Mouse (Mus musculus) hindbrain, embryonic 16.5 days (tissue): ENCODE measurements around the gene Mmp25. TPM values are rescaled to one million over a fixed set of nuclear protein-coding genes. Genes with fewer than 3 reads are reported as not detected.

ENCODE experiments used
- ATAC-seq: fragments of 200-750 bp; cut with Nextera tagmentation; 2 replicates; pipeline ENCODE4 v1.8.0; 2017; ENCODE audit warnings: moderate TSS enrichment, moderate library complexity
- H3K27ac ChIP-seq: fragments of 300-500 bp; sonication (generic); 2 replicates; pipeline ENCODE4 v1.5.1; 2014; ENCODE audit warnings: low read depth, mild to moderate bottlenecking, control low read depth, low read length, moderate library complexity
- H3K27me3 ChIP-seq: fragments of 300-500 bp; sonication (generic); replicated peaks from 2 replicates; pipeline ENCODE4 v1.6.1; 2014; ENCODE audit warnings: low read length; ENCODE audit not compliant: control insufficient read depth, insufficient read depth
- H3K36me3 ChIP-seq: fragments of 300-500 bp; sonication (generic); 2 replicates; pipeline ENCODE4 v1.6.1; 2014; ENCODE audit warnings: mild to moderate bottlenecking, low read length, moderate library complexity, mixed read lengths; ENCODE audit not compliant: control insufficient read depth, insufficient read depth
- H3K4me1 ChIP-seq: fragments of 300-500 bp; sonication (generic); 2 replicates; pipeline ENCODE4 v1.6.1; 2014; ENCODE audit warnings: low read depth, low read length; ENCODE audit not compliant: control insufficient read depth, insufficient read depth
- H3K4me2 ChIP-seq: fragments of 300-500 bp; sonication (generic); 2 replicates; pipeline ENCODE4 v1.6.1; 2014; ENCODE audit warnings: mild to moderate bottlenecking, low read length, control low read depth, moderate library complexity
- H3K4me3 ChIP-seq: fragments of 300-500 bp; sonication (generic); 2 replicates; pipeline ENCODE4 v1.5.1; 2014; ENCODE audit warnings: mild to moderate bottlenecking, low read length, control low read depth, moderate library complexity
- H3K9ac ChIP-seq: fragments of 300-500 bp; sonication (generic); 2 replicates; pipeline ENCODE4 v1.6.1; 2014; ENCODE audit warnings: low read depth, mild to moderate bottlenecking, control low read depth, low read length, moderate library complexity
- H3K9me3 ChIP-seq: fragments of 300-500 bp; sonication (generic); 2 replicates; pipeline ENCODE4 v1.6.1; 2014; ENCODE audit warnings: mild to moderate bottlenecking, low read length, moderate library complexity; ENCODE audit not compliant: control insufficient read depth
- WGBS: fragments of 180-500 bp; shearing (Covaris S2); extraction: QIAGEN DNeasy Blood & Tissue Kit; methylation state at CpG from one replicate; pipeline ENCODE4 v1.1.7; 2014; 5-methylcytosine and 5-hydroxymethylcytosine counted together
- polyA plus RNA-seq: library from polyadenylated mRNA; unstranded; fragments of >200 nt; fragmentation: Nextera tagmentation; extraction: Ambion mirVana; gene quantifications from 2 replicates; pipeline ENCODE4 v1.2.1, GENCODE M21; 2015

Mmp25 gene
- polyA plus RNA-seq, 1 experiment from 2014 or later: 1.5 TPM

GRCm38 (mm10) chr17:23671519-23671918, 26.4 kb upstream of the Mmp25 start:
- H3K4me1 ChIP-seq: peaks cover 23% of the 10 kb centered on the region
- no peak overlapping the region for H3K27ac ChIP-seq
- H3K9me3 ChIP-seq: no peaks in the 10 kb centered on the region
- WGBS: 99% methylated on average over 3 of the region's 3 CpGs
- H3K4me2 ChIP-seq: no peak overlapping the region
- H3K36me3 ChIP-seq: peaks cover 6% of the 10 kb centered on the region
- H3K4me3 ChIP-seq: no peak overlapping the region
- no peak overlapping the region for H3K9ac ChIP-seq
- H3K27me3 ChIP-seq: peaks cover 12% of the 10 kb centered on the region
- ATAC-seq: no peak

- Histone ChIP-seq H3K9ac (no peak overlapping the region), H3K9me3 (no peaks in the 10 kb centered on the region), H3K4me1 (peaks cover 13% of the 10 kb centered on the region), H3K4me3 (no peak overlapping the region), H3K36me3 (peaks cover 6% of the 10 kb centered on the region), H3K27ac (no peak overlapping the region), H3K4me2 (no peak overlapping the region), H3K27me3 (peaks cover 5% of the 10 kb centered on the region; the same call in 1 of the 2 replicates)
- no peak for ATAC-seq
- 91% methylated on average over 7 of the region's 7 CpGs for WGBS
These were observed 25.5 kb upstream of the Mmp25 start for GRCm38 (mm10) chr17:23670516-23671074.

- no peak for ATAC-seq
These were observed 20.4 kb upstream of the Mmp25 start for GRCm38 (mm10) chr17:23665511-23665910.

DNA sequence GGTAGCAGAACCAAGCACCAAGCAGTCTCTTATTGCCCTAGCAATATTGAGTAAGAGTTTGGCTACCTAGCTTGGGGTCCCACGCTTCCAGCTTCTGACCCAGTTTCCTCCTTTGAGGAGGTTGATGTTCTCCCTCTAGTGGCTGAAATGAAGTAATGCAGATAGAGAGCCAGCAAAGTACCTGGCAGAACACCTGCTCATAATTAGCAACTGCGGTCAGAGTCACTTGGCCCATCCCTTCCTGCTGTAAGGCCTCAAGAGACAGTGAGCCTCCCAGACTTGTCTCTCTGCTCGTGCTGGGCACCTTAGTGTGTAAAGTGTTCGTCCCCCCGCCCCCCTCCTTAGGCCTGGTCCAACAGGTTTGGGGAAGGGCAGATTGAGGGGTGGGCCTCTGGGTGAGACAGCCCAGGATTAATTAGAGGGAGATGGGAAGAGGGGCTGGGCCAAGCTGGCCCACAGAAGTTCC, 19.5 kb upstream of the Mmp25 start:
- H3K36me3 ChIP-seq: peaks cover 4% of the 10 kb centered on the region
- 12% methylated on average over 5 of the region's 5 CpGs for WGBS
- ATAC-seq: peak; percentile 48; the same call in 1 of the 2 replicates

More at GRCm38 (mm10) chr17:23665511-23665910, 20.4 kb upstream of the Mmp25 start:
- no peaks in the 10 kb centered on the region for H3K9me3 ChIP-seq
- H3K36me3 ChIP-seq: peaks cover 6% of the 10 kb centered on the region
- H3K27ac ChIP-seq: no peak overlapping the region
- no peak overlapping the region for H3K9ac ChIP-seq
- H3K27me3 ChIP-seq: peaks cover 16% of the 10 kb centered on the region
- no peak overlapping the region for H3K4me3 ChIP-seq
- WGBS: 86% methylated on average over 13 of the region's 14 CpGs
- H3K4me1 ChIP-seq: peaks cover 2% of the 10 kb centered on the region; the same call in 1 of the 2 replicates
- H3K4me2 ChIP-seq: no peak overlapping the region

GRCm38 (mm10) chr17:23661526-23661925, 16.4 kb upstream of the Mmp25 start:
- H3K4me3 ChIP-seq: no peak overlapping the region
- under 1% methylated on average over 9 of the region's 9 CpGs for WGBS
- peaks cover 4% of the 10 kb centered on the region; the same call in 1 of the 2 replicates for H3K4me1 ChIP-seq
- H3K4me2 ChIP-seq: no peak overlapping the region
- H3K9me3 ChIP-seq: no peaks in the 10 kb centered on the region
- H3K9ac ChIP-seq: no peak overlapping the region
- no peak overlapping the region for H3K27ac ChIP-seq
- no peaks in the 10 kb centered on the region; the same call in 1 of the 2 replicates for H3K36me3 ChIP-seq
- peaks cover 32% of the 10 kb centered on the region for H3K27me3 ChIP-seq
- no peak for ATAC-seq

More for the DNA sequence above, 19.5 kb upstream of the Mmp25 start:
- peaks cover 24% of the 10 kb centered on the region for H3K27me3 ChIP-seq
- peaks cover 4% of the 10 kb centered on the region; the same call in 1 of the 2 replicates for H3K4me1 ChIP-seq
- no peak overlapping the region for H3K4me3 ChIP-seq
- no peak overlapping the region for H3K27ac ChIP-seq
- H3K9ac ChIP-seq: no peak overlapping the region
- no peaks in the 10 kb centered on the region for H3K9me3 ChIP-seq
- no peak overlapping the region for H3K4me2 ChIP-seq

DNA sequence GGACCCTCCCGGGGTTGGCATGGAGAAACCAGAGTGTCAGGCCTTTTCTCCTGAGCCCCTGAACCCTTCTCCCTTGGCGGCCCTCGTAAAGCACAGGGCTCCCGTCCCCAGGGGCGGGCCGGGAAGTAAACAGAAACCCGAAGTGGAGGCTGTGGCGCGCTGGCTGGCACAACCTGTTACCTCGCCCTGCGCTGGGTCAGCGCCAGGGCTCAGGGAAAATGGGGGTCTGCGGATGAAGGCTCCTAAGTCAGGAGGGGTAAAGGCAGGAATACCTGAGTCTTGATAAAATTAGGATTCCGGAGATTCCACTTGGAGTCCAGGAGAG, 15.8 kb upstream of the Mmp25 start:
- Histone ChIP-seq H3K4me1 (peaks cover 4% of the 10 kb centered on the region; the same call in 1 of the 2 replicates), H3K4me3 (no peak overlapping the region; the same call in 1 of the 2 replicates), H3K4me2 (no peak overlapping the region), H3K27me3 (peaks cover 32% of the 10 kb centered on the region), H3K9me3 (no peaks in the 10 kb centered on the region), H3K9ac (no peak overlapping the region), H3K27ac (no peak overlapping the region), H3K36me3 (no peaks in the 10 kb centered on the region)
- no peak for ATAC-seq
- WGBS: 4% methylated on average over 14 of the region's 14 CpGs

GRCm38 (mm10) chr17:23660117-23660875, 15.2 kb upstream of the Mmp25 start, which contains the start of gene Bicdl2:
Gene Bicdl2, plus strand, starts transcription at chr17:23660506.
- H3K4me1 ChIP-seq: peaks cover 4% of the 10 kb centered on the region; the same call in 1 of the 2 replicates
- H3K36me3 ChIP-seq: no peaks in the 10 kb centered on the region
- ATAC-seq: no peak
- H3K27me3 ChIP-seq: peaks cover 32% of the 10 kb centered on the region
- H3K4me2 ChIP-seq: no peak within 1 kb of the TSS
- peak within 1 kb of the TSS; percentile 11 for H3K4me3 ChIP-seq
- 7% methylated on average over 27 of the region's 27 CpGs for WGBS
- no peaks in the 10 kb centered on the region for H3K9me3 ChIP-seq
- H3K9ac ChIP-seq: no peak within 1 kb of the TSS
- no peak within 1 kb of the TSS for H3K27ac ChIP-seq

DNA sequence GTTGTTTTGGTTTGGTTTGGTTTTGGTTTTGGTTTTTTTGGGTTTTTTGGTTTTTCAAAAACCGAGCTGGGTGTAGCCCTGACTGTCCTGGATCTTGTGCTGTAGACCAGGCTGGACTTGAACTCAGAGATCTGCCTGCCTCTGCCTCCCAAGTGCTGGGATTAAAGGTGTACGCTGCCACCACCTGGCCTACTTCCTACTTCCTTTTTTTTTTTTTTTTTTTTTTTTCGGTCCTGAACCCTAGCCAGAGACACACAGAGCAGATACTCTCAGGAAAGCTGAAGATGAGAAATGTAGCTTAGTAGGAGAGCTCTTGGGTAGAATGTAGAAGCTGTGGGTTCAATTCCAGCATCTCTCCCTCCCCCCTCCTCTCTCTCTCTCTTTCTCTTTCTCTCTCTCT, 13.4 kb upstream of the Mmp25 start:
- H3K4me2 ChIP-seq: no peak overlapping the region
- peaks cover 32% of the 10 kb centered on the region for H3K27me3 ChIP-seq
- WGBS: 90% methylated on average over 3 of the region's 3 CpGs
- no peak for ATAC-seq
- H3K36me3 ChIP-seq: no peaks in the 10 kb centered on the region
- H3K4me3 ChIP-seq: no peak overlapping the region
- H3K27ac ChIP-seq: no peak overlapping the region
- peaks cover 4% of the 10 kb centered on the region; the same call in 1 of the 2 replicates for H3K4me1 ChIP-seq
- H3K9ac ChIP-seq: no peak overlapping the region
- H3K9me3 ChIP-seq: no peaks in the 10 kb centered on the region

DNA sequence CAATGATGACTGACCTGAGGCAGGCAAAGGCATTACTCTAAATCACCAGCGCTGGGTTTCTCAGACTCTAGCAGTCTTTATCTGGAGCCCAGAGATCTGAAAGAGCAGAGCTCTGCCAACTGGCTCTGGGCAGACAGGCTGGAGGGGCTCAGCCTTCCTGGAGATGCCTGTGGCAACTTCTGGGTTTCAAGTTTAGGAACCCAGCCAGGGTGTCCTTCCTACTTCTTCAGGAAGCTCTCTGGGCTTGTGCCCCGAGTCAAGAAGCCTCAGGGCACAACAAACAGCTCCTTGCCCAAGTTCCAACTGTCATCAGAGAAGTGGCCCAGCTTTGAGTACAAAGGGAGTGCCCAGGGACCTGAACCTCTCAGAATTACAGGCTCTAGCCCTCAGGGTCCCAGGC, 9.3 kb upstream of the Mmp25 start:
- H3K27ac ChIP-seq: no peak overlapping the region
- peaks cover 6% of the 10 kb centered on the region for H3K27me3 ChIP-seq
- no peak overlapping the region for H3K4me2 ChIP-seq
- H3K4me3 ChIP-seq: no peak overlapping the region
- no peaks in the 10 kb centered on the region for H3K9me3 ChIP-seq
- ATAC-seq: no peak
- H3K9ac ChIP-seq: no peak overlapping the region
- 66% methylated on average over 2 of the region's 2 CpGs for WGBS
- no peaks in the 10 kb centered on the region for H3K4me1 ChIP-seq
- H3K36me3 ChIP-seq: no peaks in the 10 kb centered on the region
